Mouse (Mus musculus): ENCODE measurements around the gene Slc7a15. TPM values are rescaled to one million over a fixed set of nuclear protein-coding genes. Genes with fewer than 3 reads are reported as not detected.

Slc7a15 gene
- polyA plus RNA-seq, 1 experiment from 2014 or later = not detected

DNA sequence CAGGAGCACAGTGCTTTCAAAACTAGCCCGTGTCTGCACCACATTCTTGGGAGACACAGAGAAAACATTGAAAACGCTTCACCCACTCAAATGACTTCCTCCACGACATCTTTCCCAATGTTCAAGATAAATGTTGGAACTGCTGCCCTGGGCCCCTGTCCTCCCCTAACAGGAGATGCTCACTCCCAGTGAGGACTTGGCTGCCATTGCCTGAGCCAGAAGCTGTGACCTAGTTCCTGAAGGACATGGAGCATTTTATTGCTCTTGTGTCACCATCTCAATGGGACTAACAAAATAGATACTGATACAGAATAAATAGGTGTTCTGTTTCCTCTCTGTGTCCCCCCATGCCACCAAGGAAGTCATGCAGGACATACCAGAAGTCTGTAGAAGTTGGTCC is 104.2 kb downstream of the Slc7a15 start:
- H3K27me3 ChIP-seq (ENCODE audit: insufficient read depth, low read length) = no peaks in the 10 kb centered on the region
- ATAC-seq (ENCODE audit: low FRiP score, low TSS enrichment) = no peak
- H3K36me3 ChIP-seq (ENCODE audit: insufficient read depth, low read length) = no peaks in the 10 kb centered on the region
- 38% methylated on average over 3 of the region's 3 CpGs for WGBS
- peaks cover 26% of the 10 kb centered on the region for H3K4me1 ChIP-seq (ENCODE audit: insufficient read depth, low read length)
- H3K4me2 ChIP-seq (replicated peaks; ENCODE audit: low read depth, low read length) = no peak overlapping the region
- no peak overlapping the region for H3K4me3 ChIP-seq (ENCODE audit: low read length)
- H3K9me3 ChIP-seq (ENCODE audit: low read length) = no peaks in the 10 kb centered on the region
- H3K27ac ChIP-seq (ENCODE audit: low read length) = no peak overlapping the region
- no peak overlapping the region for H3K9ac ChIP-seq (replicated peaks; ENCODE audit: low read length)

GRCm38 (mm10) chr12:8493386-8493785 is 105.5 kb downstream of the Slc7a15 start:
- Histone ChIP-seq H3K9me3 (ENCODE audit: low read length) (no peaks in the 10 kb centered on the region), H3K9ac (replicated peaks; ENCODE audit: low read length) (no peak overlapping the region), H3K4me3 (ENCODE audit: low read length) (no peak overlapping the region), H3K4me1 (ENCODE audit: insufficient read depth, low read length) (peaks cover 31% of the 10 kb centered on the region), H3K4me2 (replicated peaks; ENCODE audit: low read depth, low read length) (no peak overlapping the region), H3K27ac (ENCODE audit: low read length) (no peak overlapping the region), H3K27me3 (ENCODE audit: insufficient read depth, low read length) (no peaks in the 10 kb centered on the region), H3K36me3 (ENCODE audit: insufficient read depth, low read length) (no peaks in the 10 kb centered on the region)
- ATAC-seq (ENCODE audit: low FRiP score, low TSS enrichment) = no peak
- WGBS = 64% methylated on average over 3 of the region's 3 CpGs

- H3K36me3 ChIP-seq (ENCODE audit: insufficient read depth, low read length) = no peaks in the 10 kb centered on the region
Observed at GRCm38 (mm10) chr12:8489098-8489497, 109.8 kb downstream of the Slc7a15 start.

GRCm38 (mm10) chr12:8488652-8488980 is 110.2 kb downstream of the Slc7a15 start:
- ATAC-seq (ENCODE audit: low FRiP score, low TSS enrichment) = no peak
- Histone ChIP-seq H3K36me3 (ENCODE audit: insufficient read depth, low read length) (no peaks in the 10 kb centered on the region), H3K4me1 (ENCODE audit: insufficient read depth, low read length) (peaks cover 16% of the 10 kb centered on the region), H3K27ac (ENCODE audit: low read length) (no peak overlapping the region), H3K9me3 (ENCODE audit: low read length) (no peaks in the 10 kb centered on the region), H3K4me3 (ENCODE audit: low read length) (no peak overlapping the region), H3K4me2 (replicated peaks; ENCODE audit: low read depth, low read length) (no peak overlapping the region), H3K9ac (replicated peaks; ENCODE audit: low read length) (no peak overlapping the region), H3K27me3 (ENCODE audit: insufficient read depth, low read length) (no peaks in the 10 kb centered on the region)
- WGBS = 85% methylated on average over 4 of the region's 4 CpGs

More at GRCm38 (mm10) chr12:8489098-8489497, 109.8 kb downstream of the Slc7a15 start:
- Histone ChIP-seq H3K9ac (replicated peaks; ENCODE audit: low read length) (no peak overlapping the region), H3K9me3 (ENCODE audit: low read length) (no peaks in the 10 kb centered on the region), H3K27ac (ENCODE audit: low read length) (no peak overlapping the region), H3K4me2 (replicated peaks; ENCODE audit: low read depth, low read length) (no peak overlapping the region), H3K4me3 (ENCODE audit: low read length) (no peak overlapping the region), H3K4me1 (ENCODE audit: insufficient read depth, low read length) (peaks cover 16% of the 10 kb centered on the region), H3K27me3 (ENCODE audit: insufficient read depth, low read length) (no peaks in the 10 kb centered on the region)
- 59% methylated on average over 4 of the region's 4 CpGs for WGBS
- ATAC-seq (ENCODE audit: low FRiP score, low TSS enrichment) = no peak

DNA sequence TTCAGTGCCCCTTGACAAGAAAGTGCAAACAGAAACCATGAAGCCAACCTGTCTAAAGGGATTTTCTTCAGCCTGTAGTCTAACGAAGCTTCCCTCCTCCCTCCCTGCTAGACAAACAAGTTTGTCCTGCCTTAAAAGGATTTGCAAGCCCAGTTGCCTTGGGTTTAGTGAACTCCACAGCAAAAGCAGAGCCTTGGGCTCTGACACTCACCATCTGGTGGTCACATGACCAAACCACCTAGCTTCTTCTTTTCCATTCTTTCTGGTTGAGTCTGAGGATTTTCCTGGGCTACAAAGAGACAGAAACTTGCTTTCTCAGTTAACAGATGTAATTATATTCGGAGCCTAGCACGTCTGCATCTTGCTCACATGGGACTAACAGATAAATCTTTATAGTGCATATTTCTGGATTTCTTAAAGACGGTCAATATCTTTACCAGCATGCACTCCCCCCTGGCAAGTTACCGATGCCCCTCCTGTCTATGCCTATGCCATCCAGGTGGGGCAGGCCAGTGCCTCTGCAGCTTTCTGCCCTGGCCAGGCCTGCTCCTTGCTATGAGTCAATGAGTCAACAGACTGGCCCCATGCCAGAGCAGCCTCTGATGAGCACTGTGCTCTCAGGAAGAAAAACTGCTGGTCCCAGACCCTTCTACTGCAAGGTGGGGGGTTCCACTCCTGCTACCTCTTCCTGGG is 110.8 kb downstream of the Slc7a15 start:
- ATAC-seq (ENCODE audit: low FRiP score, low TSS enrichment) = peak; percentile 63; the same call in 1 of the 2 replicates
- Histone ChIP-seq H3K4me2 (replicated peaks; ENCODE audit: low read depth, low read length) (no peak overlapping the region), H3K4me1 (ENCODE audit: insufficient read depth, low read length) (peaks cover 16% of the 10 kb centered on the region), H3K27ac (ENCODE audit: low read length) (0 out of 2 replicates have a peak overlapping the region, but pooled peaks have one; percentile 18), H3K36me3 (ENCODE audit: insufficient read depth, low read length) (no peaks in the 10 kb centered on the region), H3K4me3 (ENCODE audit: low read length) (no peak overlapping the region), H3K9me3 (ENCODE audit: low read length) (no peaks in the 10 kb centered on the region), H3K9ac (replicated peaks; ENCODE audit: low read length) (no peak overlapping the region), H3K27me3 (ENCODE audit: insufficient read depth, low read length) (no peaks in the 10 kb centered on the region)
- 53% methylated on average over 5 of the region's 5 CpGs for WGBS

GRCm38 (mm10) chr12:8487281-8487680 is 111.6 kb downstream of the Slc7a15 start:
- Histone ChIP-seq H3K36me3 (ENCODE audit: insufficient read depth, low read length) (no peaks in the 10 kb centered on the region), H3K9me3 (ENCODE audit: low read length) (no peaks in the 10 kb centered on the region), H3K4me2 (replicated peaks; ENCODE audit: low read depth, low read length) (no peak overlapping the region), H3K4me3 (ENCODE audit: low read length) (no peak overlapping the region), H3K9ac (replicated peaks; ENCODE audit: low read length) (no peak overlapping the region), H3K4me1 (ENCODE audit: insufficient read depth, low read length) (peaks cover 16% of the 10 kb centered on the region), H3K27ac (ENCODE audit: low read length) (no peak overlapping the region), H3K27me3 (ENCODE audit: insufficient read depth, low read length) (no peaks in the 10 kb centered on the region)
- WGBS = 75% methylated on average over 1 of the region's 1 CpGs
- no peak for ATAC-seq (ENCODE audit: low FRiP score, low TSS enrichment)

- peaks cover 16% of the 10 kb centered on the region for H3K4me1 ChIP-seq (ENCODE audit: insufficient read depth, low read length)
- H3K36me3 ChIP-seq (ENCODE audit: insufficient read depth, low read length) = no peaks in the 10 kb centered on the region
- no peak overlapping the region for H3K9ac ChIP-seq (replicated peaks; ENCODE audit: low read length)
- no peak overlapping the region for H3K4me3 ChIP-seq (ENCODE audit: low read length)
- ATAC-seq (ENCODE audit: low FRiP score, low TSS enrichment) = no peak
- no peak overlapping the region for H3K4me2 ChIP-seq (replicated peaks; ENCODE audit: low read depth, low read length)
- H3K27ac ChIP-seq (ENCODE audit: low read length) = no peak overlapping the region
- WGBS = 70% methylated on average over 7 of the region's 7 CpGs
- no peaks in the 10 kb centered on the region for H3K27me3 ChIP-seq (ENCODE audit: insufficient read depth, low read length)
- H3K9me3 ChIP-seq (ENCODE audit: low read length) = no peaks in the 10 kb centered on the region
Observed at GRCm38 (mm10) chr12:8485247-8485646, 113.6 kb downstream of the Slc7a15 start.

DNA sequence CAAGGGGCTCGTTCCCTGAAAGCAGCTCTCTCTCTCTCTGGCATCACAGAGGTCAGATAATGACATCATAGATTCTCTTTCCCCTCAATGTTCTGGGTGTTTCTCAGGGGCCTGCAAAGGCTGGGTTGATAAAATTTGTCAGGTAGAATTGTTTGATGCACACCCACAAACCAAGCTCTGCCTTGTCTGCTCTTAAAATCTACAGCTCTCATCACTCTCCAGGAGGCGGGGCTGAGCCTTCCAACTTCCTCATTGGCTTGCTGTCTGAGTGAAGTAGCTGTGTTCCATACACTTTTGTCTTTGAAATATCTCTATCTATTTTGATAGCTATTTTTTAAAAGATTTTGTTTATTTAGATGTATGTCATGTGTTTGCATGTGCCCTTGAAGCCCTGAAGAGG is 116.7 kb downstream of the Slc7a15 start:
- no peak for ATAC-seq (ENCODE audit: low FRiP score, low TSS enrichment)
- 68% methylated on average over 2 of the region's 2 CpGs for WGBS
- Histone ChIP-seq H3K4me1 (ENCODE audit: insufficient read depth, low read length) (no peaks in the 10 kb centered on the region), H3K4me2 (replicated peaks; ENCODE audit: low read depth, low read length) (no peak overlapping the region), H3K27ac (ENCODE audit: low read length) (no peak overlapping the region), H3K9ac (replicated peaks; ENCODE audit: low read length) (no peak overlapping the region), H3K36me3 (ENCODE audit: insufficient read depth, low read length) (no peaks in the 10 kb centered on the region), H3K4me3 (ENCODE audit: low read length) (no peak overlapping the region), H3K27me3 (ENCODE audit: insufficient read depth, low read length) (no peaks in the 10 kb centered on the region), H3K9me3 (ENCODE audit: low read length) (no peaks in the 10 kb centered on the region)

Other genes with a start within 250 kb of the Slc7a15 start
- 39.8 and 40.1 TPM in 2 replicates for gene Rhob, start 99.1 kb downstream of the Slc7a15 start, polyA plus RNA-seq (2015; fragmentation: Nextera tagmentation; extraction: Ambion mirVana)
- 48.0 and 49.5 TPM in 2 replicates for gene Pum2, start 75.1 kb upstream of the Slc7a15 start, polyA plus RNA-seq (2015; fragmentation: Nextera tagmentation; extraction: Ambion mirVana)
- gene Sdc1, start 172.3 kb upstream of the Slc7a15 start, polyA plus RNA-seq (2015; fragmentation: Nextera tagmentation; extraction: Ambion mirVana) = 65.4 and 66.9 TPM in 2 replicates